Mouse (Mus musculus) heart, embryonic 16.5 days (tissue): ENCODE results near the gene Gpr174. TPM values are rescaled to one million over a fixed set of nuclear protein-coding genes. Genes with fewer than 3 reads are reported as not detected.
"Not testable (repeated sequence)": the region's sequence is repeated elsewhere in the genome, so short reads cannot be mapped to it uniquely, and the experiment has no call there.

ENCODE experiments used
- ATAC-seq: fragments of 200-750 bp; cut with Nextera tagmentation; replicated peaks from 2 replicates; pipeline ENCODE4 v1.8.0; 2017; ENCODE audit warnings: moderate number of reproducible peaks; ENCODE audit not compliant: insufficient read depth, low FRiP score; ENCODE audit errors: extremely low read depth
- H3K27ac ChIP-seq: fragments of 300-500 bp; sonication (generic); 2 replicates; pipeline ENCODE4 v1.5.1; 2014; ENCODE audit warnings: mild to moderate bottlenecking, low read length, control low read depth, moderate library complexity
- H3K27me3 ChIP-seq: fragments of 300-500 bp; sonication (generic); 2 replicates; pipeline ENCODE4 v1.6.1; 2014; ENCODE audit warnings: low read length, mixed read lengths; ENCODE audit not compliant: control insufficient read depth, insufficient read depth
- H3K36me3 ChIP-seq: fragments of 300-500 bp; sonication (generic); 2 replicates; pipeline ENCODE4 v1.6.1; 2014; ENCODE audit not compliant: control insufficient read depth, insufficient read depth
- H3K4me1 ChIP-seq: fragments of 300-500 bp; sonication (generic); 2 replicates; pipeline ENCODE4 v1.6.1; 2014; ENCODE audit warnings: low read length, mixed read lengths; ENCODE audit not compliant: control insufficient read depth, insufficient read depth
- H3K4me2 ChIP-seq: fragments of 300-500 bp; sonication (generic); 2 replicates; pipeline ENCODE4 v1.6.1; 2014; ENCODE audit warnings: low read depth, mild to moderate bottlenecking, control low read depth, low read length
- H3K4me3 ChIP-seq: fragments of 300-500 bp; sonication (generic); 2 replicates; pipeline ENCODE4 v1.5.1; 2014; ENCODE audit warnings: mild to moderate bottlenecking, control low read depth, low read length
- H3K9ac ChIP-seq: fragments of 300-500 bp; sonication (generic); 2 replicates; pipeline ENCODE4 v1.6.1; 2014; ENCODE audit warnings: low read length, control low read depth
- H3K9me3 ChIP-seq: fragments of 300-500 bp; sonication (generic); replicated peaks from 2 replicates; pipeline ENCODE4 v1.6.1; 2016; ENCODE audit warnings: low read length; ENCODE audit not compliant: control insufficient read depth
- WGBS: fragments of 180-500 bp; shearing (Covaris S2); extraction: QIAGEN DNeasy Blood & Tissue Kit; methylation state at CpG from one replicate; pipeline ENCODE4 v1.1.7; 2014; 5-methylcytosine and 5-hydroxymethylcytosine counted together
- polyA plus RNA-seq: library from polyadenylated mRNA; unstranded; fragments of >200 nt; fragmentation: Nextera tagmentation; extraction: Ambion mirVana; gene quantifications from 2 replicates; pipeline ENCODE4 v1.2.1, GENCODE M21; 2015

The Gpr174 gene
- polyA plus RNA-seq, 1 experiment from 2014 or later, result 0.45 TPM

GRCm38 (mm10) chrX:107284211-107284610 lies 28.5 kb downstream of the Gpr174 start:
- ATAC-seq, result no peak
- Histone ChIP-seq H3K27ac (no peak overlapping the region), H3K4me2 (no peak overlapping the region), H3K4me1 (no peaks in the 10 kb centered on the region), H3K9ac (no peak overlapping the region), H3K4me3 (no peak overlapping the region), H3K27me3 (no peaks in the 10 kb centered on the region), H3K36me3 (no peaks in the 10 kb centered on the region), H3K9me3 (no peaks in the 10 kb centered on the region)
- WGBS, result 60% methylated on average over 4 of the region's 4 CpGs

- not testable (repeated sequence) for ATAC-seq, H3K27me3 ChIP-seq, H3K4me3 ChIP-seq, H3K36me3 ChIP-seq, H3K4me1 ChIP-seq, H3K27ac ChIP-seq, H3K9me3 ChIP-seq, H3K4me2 ChIP-seq, H3K9ac ChIP-seq
- 80% methylated on average over 6 of the region's 6 CpGs for WGBS
Measured at GRCm38 (mm10) chrX:107297861-107298260, 42.2 kb downstream of the Gpr174 start.

DNA sequence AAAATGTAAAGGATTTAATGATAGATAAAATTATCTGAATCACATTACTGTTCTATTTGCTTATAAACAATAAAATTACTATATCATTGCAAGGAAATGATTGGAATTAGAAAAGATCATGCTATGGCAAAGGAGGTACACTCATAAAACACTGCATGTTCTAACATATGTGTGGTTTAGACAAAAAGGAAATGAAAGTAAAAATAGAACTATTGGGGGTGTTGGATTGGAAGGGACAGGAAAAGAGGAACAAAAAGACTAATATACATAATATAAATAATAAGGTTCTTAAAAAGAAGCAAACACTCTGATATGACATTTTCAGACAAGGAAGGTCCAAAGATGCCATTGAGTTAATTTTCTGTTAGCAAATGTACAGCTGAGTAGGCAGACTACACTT lies 43.1 kb downstream of the Gpr174 start:
- no peaks in the 10 kb centered on the region for H3K36me3 ChIP-seq
- no peak overlapping the region for H3K9ac ChIP-seq
- H3K9me3 ChIP-seq, result no peaks in the 10 kb centered on the region
- no peaks in the 10 kb centered on the region for H3K4me1 ChIP-seq
- no peak overlapping the region for H3K27ac ChIP-seq
- H3K4me3 ChIP-seq, result no peak overlapping the region
- H3K4me2 ChIP-seq, result no peak overlapping the region
- no peaks in the 10 kb centered on the region for H3K27me3 ChIP-seq
- ATAC-seq, result no peak

GRCm38 (mm10) chrX:107306492-107306891 lies 50.8 kb downstream of the Gpr174 start:
- Histone ChIP-seq H3K4me2 (no peak overlapping the region), H3K36me3 (no peaks in the 10 kb centered on the region), H3K9ac (no peak overlapping the region), H3K4me1 (no peaks in the 10 kb centered on the region), H3K4me3 (no peak overlapping the region), H3K9me3 (no peaks in the 10 kb centered on the region), H3K27me3 (no peaks in the 10 kb centered on the region), H3K27ac (no peak overlapping the region)
- ATAC-seq, result no peak

DNA sequence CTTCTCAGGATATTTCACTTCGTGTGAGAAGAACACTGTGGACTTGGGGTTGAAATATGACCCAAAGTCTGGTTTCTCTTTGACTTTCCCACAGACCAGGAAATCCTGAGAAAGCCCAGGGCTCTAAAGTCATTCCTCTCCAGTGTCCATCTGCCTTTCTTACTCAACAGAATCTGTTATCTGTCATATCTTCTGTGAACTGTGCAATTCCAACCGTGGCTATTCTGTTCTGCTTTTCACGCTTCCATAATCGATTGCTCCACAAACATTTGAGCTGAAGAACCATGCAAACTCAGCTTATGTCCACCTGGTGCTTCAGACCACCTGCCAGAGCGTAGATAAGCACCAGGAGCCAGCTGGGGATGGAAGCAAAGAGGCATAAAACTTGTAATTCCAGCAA lies 56.9 kb downstream of the Gpr174 start:
- H3K36me3 ChIP-seq, result no peaks in the 10 kb centered on the region
- WGBS, result 48% methylated on average over 5 of the region's 5 CpGs

DNA sequence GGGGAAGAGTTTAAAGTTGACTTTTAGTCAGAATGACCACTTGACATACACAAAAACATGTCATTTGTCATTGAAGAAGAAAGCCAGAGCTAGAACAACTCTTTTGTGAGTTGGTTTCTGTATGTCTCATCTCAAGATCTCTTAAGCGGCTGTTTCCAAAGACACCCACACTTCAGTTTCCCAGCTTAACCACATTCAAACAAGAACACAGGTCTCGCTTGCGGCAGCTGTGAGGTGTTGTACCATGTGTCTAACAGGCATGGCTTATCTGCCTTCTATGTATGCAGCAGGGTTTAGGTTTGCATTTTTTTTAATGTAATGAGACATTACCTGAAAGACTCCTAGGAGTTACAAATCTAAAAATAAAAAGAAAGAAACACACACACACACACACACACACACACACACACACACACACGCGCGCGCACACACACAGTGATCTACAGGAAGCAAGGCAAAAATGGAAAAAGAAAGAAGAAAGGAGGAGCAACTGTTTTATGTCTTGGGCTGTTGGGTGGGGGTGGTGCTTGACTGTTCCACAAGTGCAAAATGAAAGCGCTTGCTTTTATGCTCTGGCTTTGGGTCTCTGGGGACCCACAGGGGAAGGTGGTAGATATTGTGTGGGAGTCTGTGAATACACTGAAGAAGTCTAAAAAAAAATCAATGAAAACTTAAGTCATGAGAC lies 70.2 kb downstream of the Gpr174 start:
- 61% methylated on average over 4 of the region's 8 CpGs for WGBS
- Histone ChIP-seq H3K27me3 (no peaks in the 10 kb centered on the region), H3K9me3 (no peaks in the 10 kb centered on the region), H3K9ac (no peak overlapping the region), H3K4me3 (no peak overlapping the region), H3K36me3 (no peaks in the 10 kb centered on the region), H3K4me1 (no peaks in the 10 kb centered on the region), H3K4me2 (no peak overlapping the region), H3K27ac (no peak overlapping the region)
- peak; percentile 41; the same call in 1 of the 2 replicates for ATAC-seq

More for the DNA sequence above, 56.9 kb downstream of the Gpr174 start:
- H3K9ac ChIP-seq, result no peak overlapping the region
- no peak for ATAC-seq
- H3K27ac ChIP-seq, result no peak overlapping the region
- H3K4me3 ChIP-seq, result no peak overlapping the region
- no peaks in the 10 kb centered on the region for H3K9me3 ChIP-seq
- H3K4me1 ChIP-seq, result no peaks in the 10 kb centered on the region
- H3K4me2 ChIP-seq, result no peak overlapping the region
- H3K27me3 ChIP-seq, result no peaks in the 10 kb centered on the region

- Histone ChIP-seq H3K27me3 (no peaks in the 10 kb centered on the region), H3K4me1 (no peaks in the 10 kb centered on the region), H3K36me3 (no peaks in the 10 kb centered on the region), H3K4me2 (no peak overlapping the region), H3K27ac (no peak overlapping the region), H3K9ac (no peak overlapping the region), H3K4me3 (no peak overlapping the region), H3K9me3 (no peaks in the 10 kb centered on the region)
- ATAC-seq, result no peak
- 60% methylated on average over 3 of the region's 3 CpGs for WGBS
Measured at GRCm38 (mm10) chrX:107329849-107330248, 74.2 kb downstream of the Gpr174 start.

GRCm38 (mm10) chrX:107336609-107337008 lies 80.9 kb downstream of the Gpr174 start:
- WGBS, result 78% methylated on average over 1 of the region's 1 CpGs
- no peaks in the 10 kb centered on the region for H3K36me3 ChIP-seq
- no peak for ATAC-seq

DNA sequence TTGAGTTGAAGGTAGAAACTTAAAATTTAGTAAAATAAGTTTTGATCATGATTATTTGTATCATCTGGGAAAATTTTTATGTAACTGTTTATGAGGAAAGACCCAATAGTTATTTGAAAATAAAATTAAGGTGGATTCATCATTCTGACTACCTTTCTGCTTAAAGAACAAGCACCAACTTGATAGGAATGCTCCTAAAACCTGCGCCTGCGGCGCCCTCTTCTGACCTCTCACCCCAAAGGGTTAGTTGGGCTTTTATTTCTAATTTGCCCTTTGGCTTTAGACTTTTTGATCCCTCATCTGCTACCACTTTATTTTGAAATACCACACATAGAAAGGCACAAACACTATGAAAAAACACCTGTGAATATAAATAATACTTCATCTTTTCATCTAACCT lies 86.3 kb downstream of the Gpr174 start:
- Histone ChIP-seq H3K9ac (no peak overlapping the region), H3K36me3 (no peaks in the 10 kb centered on the region), H3K9me3 (no peaks in the 10 kb centered on the region), H3K4me3 (no peak overlapping the region), H3K4me1 (no peaks in the 10 kb centered on the region), H3K4me2 (no peak overlapping the region), H3K27me3 (no peaks in the 10 kb centered on the region), H3K27ac (no peak overlapping the region)
- no peak for ATAC-seq
- WGBS, result 58% methylated on average over 3 of the region's 3 CpGs

More at GRCm38 (mm10) chrX:107336609-107337008, 80.9 kb downstream of the Gpr174 start:
- Histone ChIP-seq H3K9ac (no peak overlapping the region), H3K27ac (no peak overlapping the region), H3K4me2 (no peak overlapping the region), H3K9me3 (no peaks in the 10 kb centered on the region), H3K4me1 (no peaks in the 10 kb centered on the region), H3K27me3 (no peaks in the 10 kb centered on the region), H3K4me3 (no peak overlapping the region)
